Mouse (Mus musculus): Measurements from ENCODE around the gene Poc1b.

GRCm38 (mm10) chr10:99188175-99188574, 81.3 kb downstream of the Poc1b start:
- TF ChIP-seq CTCF (IDR thresholded peaks at IDR 0.05; ENCODE audit: low read depth, low read length) (no peak), TAL1 (conservative IDR thresholded peaks at IDR 0.05; ENCODE audit: low read depth, low read length) (no peak)

Measured in G1E (cell line).